Mouse (Mus musculus): ENCODE results near the gene Prkar2b. TPM values are rescaled to one million over a fixed set of nuclear protein-coding genes. Genes with fewer than 3 reads are reported as not detected.

Gene Prkar2b
- polyA plus RNA-seq, 1 experiment = 16.2 TPM

- Histone ChIP-seq H3ac (ENCODE audit: control insufficient read depth, insufficient read length) (peak within 1 kb of the TSS; percentile 97), H3K79me2 (ENCODE audit: control insufficient read depth, insufficient read depth) (peaks cover 40% of the 10 kb centered on the region), H3K27me3 (ENCODE audit: control insufficient read depth, insufficient read depth, insufficient read length) (no peaks in the 10 kb centered on the region), H3K4me3 (peak within 1 kb of the TSS; percentile 51), H3K36me3 (ENCODE audit: control insufficient read depth, insufficient read depth) (no peaks in the 10 kb centered on the region), H3K4me2 (ENCODE audit: low read depth) (peak within 1 kb of the TSS; percentile 83)
- TF ChIP-seq TCF12 (IDR thresholded peaks at IDR 0.05; ENCODE audit: insufficient read depth, poor library complexity, severe bottlenecking) (no peak), TCF3 (IDR thresholded peaks at IDR 0.05; ENCODE audit: insufficient read length, low read depth) (no peak), POLR2A (IDR thresholded peaks at IDR 0.05; ENCODE audit: insufficient read length, low read depth) (peak; percentile 69), POLR2AphosphoS2 (IDR thresholded peaks at IDR 0.05; ENCODE audit: insufficient read length, low read depth) (peak; percentile 64), USF1 (IDR thresholded peaks at IDR 0.05; ENCODE audit: low read depth) (peak; percentile 75), MAX (IDR thresholded peaks at IDR 0.05; ENCODE audit: low read depth) (peak; percentile 99), REST (IDR thresholded peaks at IDR 0.05; ENCODE audit: insufficient read depth, insufficient read length) (no peak)
Observed at GRCm38 (mm10) chr12:31949759-31950658, 111.1 kb downstream of the Prkar2b start, which contains the start of gene Hbp1. Gene Hbp1 (minus strand): TSS chr12:31950535.

GRCm38 (mm10) chr12:31949193-31949741, 111.8 kb downstream of the Prkar2b start:
- no peaks in the 10 kb centered on the region for H3K27me3 ChIP-seq (ENCODE audit: control insufficient read depth, insufficient read depth, insufficient read length)
- H3K36me3 ChIP-seq (ENCODE audit: control insufficient read depth, insufficient read depth) = no peaks in the 10 kb centered on the region
- peak overlapping the region; percentile 51 for H3K4me3 ChIP-seq
- peaks cover 46% of the 10 kb centered on the region for H3K79me2 ChIP-seq (ENCODE audit: control insufficient read depth, insufficient read depth)
- peak overlapping the region; percentile 78 for H3K4me2 ChIP-seq (ENCODE audit: low read depth)
- TF ChIP-seq TCF3 (IDR thresholded peaks at IDR 0.05; ENCODE audit: insufficient read length, low read depth) (no peak), MYOD1 (IDR thresholded peaks at IDR 0.05; ENCODE audit: control insufficient read depth in 1 of 3, insufficient read length in 2 of 3, low read depth in 2 of 3) (peak in 1 of 3 experiments; percentile 27), POLR2AphosphoS2 (IDR thresholded peaks at IDR 0.05; ENCODE audit: insufficient read length, low read depth) (peak; percentile 54), USF1 (IDR thresholded peaks at IDR 0.05; ENCODE audit: low read depth) (peak; percentile 91), MAX (IDR thresholded peaks at IDR 0.05; ENCODE audit: low read depth) (no peak), CEBPB (IDR thresholded peaks at IDR 0.05; ENCODE audit: insufficient read depth, poor library complexity, severe bottlenecking) (0 out of 2 replicates have a peak, but pooled peaks have one; percentile 41), E2F4 (IDR thresholded peaks at IDR 0.05; ENCODE audit: insufficient read depth) (no peak), REST (IDR thresholded peaks at IDR 0.05; ENCODE audit: insufficient read depth, insufficient read length) (no peak), POLR2A (IDR thresholded peaks at IDR 0.05; ENCODE audit: insufficient read length, low read depth) (peak; percentile 45)
- H3ac ChIP-seq (ENCODE audit: control insufficient read depth, insufficient read length) = peak overlapping the region; percentile 97

GRCm38 (mm10) chr12:31948101-31949000, 112.7 kb downstream of the Prkar2b start:
- H3K4me2 ChIP-seq (ENCODE audit: low read depth) = peak overlapping the region; percentile 78
- peaks cover 5% of the 10 kb centered on the region for H3K36me3 ChIP-seq (ENCODE audit: control insufficient read depth, insufficient read depth)
- H3K27me3 ChIP-seq (ENCODE audit: control insufficient read depth, insufficient read depth, insufficient read length) = no peaks in the 10 kb centered on the region
- H3K79me2 ChIP-seq (ENCODE audit: control insufficient read depth, insufficient read depth) = peaks cover 54% of the 10 kb centered on the region
- peak overlapping the region; percentile 97 for H3ac ChIP-seq (ENCODE audit: control insufficient read depth, insufficient read length)
- H3K4me3 ChIP-seq = peak overlapping the region; percentile 51
- no peak for TF ChIP-seq POLR2AphosphoS2 (IDR thresholded peaks at IDR 0.05; ENCODE audit: insufficient read length, low read depth)
- no peak for TF ChIP-seq SRF (IDR thresholded peaks at IDR 0.05; ENCODE audit: control insufficient read depth, insufficient read length, low read depth)
- TF ChIP-seq POLR2A (IDR thresholded peaks at IDR 0.05; ENCODE audit: insufficient read length, low read depth) = no peak
- no peak for TF ChIP-seq REST (IDR thresholded peaks at IDR 0.05; ENCODE audit: insufficient read depth, insufficient read length)
- TF ChIP-seq MAX (IDR thresholded peaks at IDR 0.05; ENCODE audit: low read depth) = no peak
- no peak for TF ChIP-seq CEBPB (IDR thresholded peaks at IDR 0.05; ENCODE audit: insufficient read depth, poor library complexity, severe bottlenecking)

GRCm38 (mm10) chr12:31947476-31947875, 113.6 kb downstream of the Prkar2b start:
- Histone ChIP-seq H3K27me3 (ENCODE audit: control insufficient read depth, insufficient read depth, insufficient read length) (no peaks in the 10 kb centered on the region), H3K4me2 (ENCODE audit: low read depth) (no peak overlapping the region), H3ac (ENCODE audit: control insufficient read depth, insufficient read length) (no peak overlapping the region), H3K4me3 (no peak overlapping the region), H3K36me3 (ENCODE audit: control insufficient read depth, insufficient read depth) (peaks cover 14% of the 10 kb centered on the region), H3K79me2 (ENCODE audit: control insufficient read depth, insufficient read depth) (peaks cover 54% of the 10 kb centered on the region)
- TF ChIP-seq TCF12 (IDR thresholded peaks at IDR 0.05; ENCODE audit: insufficient read depth, poor library complexity, severe bottlenecking) (no peak), REST (IDR thresholded peaks at IDR 0.05; ENCODE audit: insufficient read depth, insufficient read length) (no peak), USF1 (IDR thresholded peaks at IDR 0.05; ENCODE audit: low read depth) (no peak), SRF (IDR thresholded peaks at IDR 0.05; ENCODE audit: control insufficient read depth, insufficient read length, low read depth) (no peak), POLR2AphosphoS2 (IDR thresholded peaks at IDR 0.05; ENCODE audit: insufficient read length, low read depth) (no peak), MYOD1 (IDR thresholded peaks at IDR 0.05; ENCODE audit: control insufficient read depth in 1 of 3, insufficient read length in 2 of 3, low read depth in 2 of 3) (no peak), TCF3 (IDR thresholded peaks at IDR 0.05; ENCODE audit: insufficient read length, low read depth) (no peak), MAX (IDR thresholded peaks at IDR 0.05; ENCODE audit: low read depth) (no peak), E2F4 (IDR thresholded peaks at IDR 0.05; ENCODE audit: insufficient read depth) (no peak), MYOG (IDR thresholded peaks at IDR 0.05; ENCODE audit: control insufficient read depth in 1 of 3, insufficient read depth in 1 of 3, insufficient read length in 2 of 3, low read depth in 2 of 3) (no peak), POLR2A (IDR thresholded peaks at IDR 0.05; ENCODE audit: insufficient read length, low read depth) (no peak), CEBPB (IDR thresholded peaks at IDR 0.05; ENCODE audit: insufficient read depth, poor library complexity, severe bottlenecking) (no peak)
